Mouse (Mus musculus): ENCODE data around the gene Srpk2. TPM values are rescaled to one million over a fixed set of nuclear protein-coding genes. Genes with fewer than 3 reads are reported as not detected.
"Not testable (repeated sequence)": the region's sequence is repeated elsewhere in the genome, so short reads cannot be mapped to it uniquely, and the experiment has no call there.

Gene Srpk2
- 51.5 and 66.9 TPM in 2 replicates for polyA plus RNA-seq (2011; ENCODE audit: insufficient read length, low read depth, missing spikeins)

- TF ChIP-seq POLR2A (IDR thresholded peaks at IDR 0.05; ENCODE audit: low read depth, low read length) (no peak), CTCF (IDR thresholded peaks at IDR 0.05; ENCODE audit: borderline replicate concordance, insufficient read depth, low read length) (no peak)
- Histone ChIP-seq H3K4me3 (ENCODE audit: insufficient read depth, low read length) (no peak within 1 kb of the TSS), H3K4me1 (ENCODE audit: control insufficient read depth, insufficient read depth, low read length) (no peaks in the 10 kb centered on the region), H3K27ac (ENCODE audit: insufficient read depth, low read length) (no peak within 1 kb of the TSS)
These were observed at the start of gene Srpk2 for GRCm38 (mm10) chr5:23684517-23684916. Gene Srpk2, minus strand, starts transcription at chr5:23684617.

GRCm38 (mm10) chr5:23721956-23722355 is 37.5 kb upstream of the Srpk2 start:
- Histone ChIP-seq H3K4me1 (ENCODE audit: control insufficient read depth, insufficient read depth, low read length) (peaks cover 7% of the 10 kb centered on the region), H3K27ac (ENCODE audit: insufficient read depth, low read length) (no peak overlapping the region), H3K4me3 (ENCODE audit: insufficient read depth, low read length) (no peak overlapping the region)
- TF ChIP-seq POLR2A (IDR thresholded peaks at IDR 0.05; ENCODE audit: low read depth, low read length), result no peak
- no peak for TF ChIP-seq CTCF (IDR thresholded peaks at IDR 0.05; ENCODE audit: borderline replicate concordance, insufficient read depth, low read length)

DNA sequence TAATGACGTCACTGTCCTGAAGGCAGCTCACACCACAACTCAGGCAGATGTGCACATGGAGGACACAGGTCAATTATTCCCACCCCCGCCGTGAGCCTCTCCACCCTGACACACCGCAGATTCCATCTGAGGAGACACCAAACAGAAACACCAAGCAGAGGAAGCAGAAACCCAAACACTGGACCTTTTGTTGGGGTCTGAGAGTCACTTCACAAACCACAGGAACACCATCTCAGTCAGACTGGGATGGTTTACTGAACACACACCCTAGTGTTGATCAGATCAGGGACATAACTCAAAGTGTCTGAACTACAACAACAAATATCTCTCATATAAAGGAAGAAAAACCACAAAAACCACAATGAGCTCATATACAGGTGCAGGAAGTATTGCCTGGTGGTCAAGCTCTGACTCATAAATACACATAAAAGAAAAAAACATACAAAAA is 34.5 kb upstream of the Srpk2 start:
- Histone ChIP-seq H3K4me3 (ENCODE audit: insufficient read depth, low read length) (no peak overlapping the region), H3K4me1 (ENCODE audit: control insufficient read depth, insufficient read depth, low read length) (peaks cover 7% of the 10 kb centered on the region), H3K27ac (ENCODE audit: insufficient read depth, low read length) (no peak overlapping the region)
- no peak for TF ChIP-seq CTCF (IDR thresholded peaks at IDR 0.05; ENCODE audit: borderline replicate concordance, insufficient read depth, low read length)
- TF ChIP-seq POLR2A (IDR thresholded peaks at IDR 0.05; ENCODE audit: low read depth, low read length), result no peak

DNA sequence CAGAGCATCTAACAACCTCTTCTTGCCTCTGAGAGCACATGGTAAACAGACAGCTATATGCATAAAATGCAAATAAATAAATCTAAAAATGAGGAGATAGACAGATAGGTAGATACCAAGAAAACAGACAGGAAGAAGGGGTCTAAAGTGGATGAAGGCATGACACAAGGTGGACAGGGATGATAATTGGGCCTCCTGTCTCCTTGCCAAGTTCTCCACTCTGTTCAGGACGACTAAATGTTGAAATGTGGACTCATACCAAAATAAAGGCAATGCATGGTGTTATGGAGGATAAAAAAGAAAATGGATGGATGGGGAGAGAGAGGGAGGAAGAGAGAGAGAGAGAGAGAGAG is 33.7 kb upstream of the Srpk2 start:
- TF ChIP-seq CTCF (IDR thresholded peaks at IDR 0.05; ENCODE audit: borderline replicate concordance, insufficient read depth, low read length) (no peak), POLR2A (IDR thresholded peaks at IDR 0.05; ENCODE audit: low read depth, low read length) (no peak)
- H3K4me3 ChIP-seq (ENCODE audit: insufficient read depth, low read length), result no peak overlapping the region
- no peak overlapping the region for H3K27ac ChIP-seq (ENCODE audit: insufficient read depth, low read length)
- H3K4me1 ChIP-seq (ENCODE audit: control insufficient read depth, insufficient read depth, low read length), result peaks cover 7% of the 10 kb centered on the region

- TF ChIP-seq CTCF (IDR thresholded peaks at IDR 0.05; ENCODE audit: borderline replicate concordance, insufficient read depth, low read length) (no peak), POLR2A (IDR thresholded peaks at IDR 0.05; ENCODE audit: low read depth, low read length) (no peak)
- Histone ChIP-seq H3K4me1 (ENCODE audit: control insufficient read depth, insufficient read depth, low read length) (peaks cover 7% of the 10 kb centered on the region), H3K27ac (ENCODE audit: insufficient read depth, low read length) (no peak overlapping the region), H3K4me3 (ENCODE audit: insufficient read depth, low read length) (no peak overlapping the region)
These were observed 33.2 kb upstream of the Srpk2 start for GRCm38 (mm10) chr5:23717469-23718181.

DNA sequence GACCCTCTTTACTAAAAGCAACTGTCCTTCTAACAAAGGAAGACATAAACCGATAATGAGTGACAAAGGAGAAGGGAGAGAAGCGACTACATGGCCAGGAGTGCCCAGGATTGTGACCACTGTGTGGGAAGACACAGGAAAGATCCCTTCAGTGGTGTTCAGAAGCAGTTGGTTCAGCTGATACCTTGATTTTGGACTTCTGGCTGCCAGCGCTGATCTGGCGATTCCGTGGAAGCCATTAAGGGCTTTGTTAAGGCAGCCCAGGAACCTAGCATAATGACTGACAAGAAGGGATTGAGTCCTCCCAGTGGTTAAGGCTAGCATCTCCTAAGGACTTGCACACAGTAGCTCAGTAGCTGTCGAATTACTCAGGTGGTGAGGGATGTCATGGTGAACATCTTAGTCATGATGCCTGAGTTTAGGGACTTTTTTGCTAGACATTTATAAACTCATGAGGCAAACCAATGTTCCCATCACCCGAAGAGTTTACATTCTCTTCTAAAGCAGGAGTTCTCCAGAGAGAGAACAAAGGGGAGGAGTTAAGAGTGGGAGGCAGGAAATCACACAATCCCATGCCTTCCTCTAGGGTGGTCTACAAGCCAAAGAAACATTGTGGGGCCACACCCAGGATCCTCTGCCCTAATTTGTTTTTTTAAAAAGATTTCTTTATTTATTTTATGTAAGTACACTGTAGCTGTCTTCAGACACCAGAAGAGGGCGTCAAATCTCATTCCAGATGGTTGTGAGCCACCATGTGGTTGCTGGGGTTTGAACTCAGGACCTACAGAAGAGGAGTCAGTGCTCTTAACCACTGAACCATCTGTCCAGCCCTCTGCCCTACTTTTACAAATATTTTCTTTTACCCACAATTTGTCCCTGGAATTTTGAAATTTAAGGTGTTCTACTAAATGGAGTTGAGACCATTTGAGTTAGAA is 29.3 kb upstream of the Srpk2 start:
- TF ChIP-seq POLR2A (IDR thresholded peaks at IDR 0.05; ENCODE audit: low read depth, low read length) (no peak), CTCF (IDR thresholded peaks at IDR 0.05; ENCODE audit: borderline replicate concordance, insufficient read depth, low read length) (no peak)
- peaks cover under 1% of the 10 kb centered on the region; the same call in 1 of the 2 replicates for H3K4me1 ChIP-seq (ENCODE audit: control insufficient read depth, insufficient read depth, low read length)
- H3K4me3 ChIP-seq (ENCODE audit: insufficient read depth, low read length), result no peak overlapping the region
- no peak overlapping the region for H3K27ac ChIP-seq (ENCODE audit: insufficient read depth, low read length)

GRCm38 (mm10) chr5:23712130-23713001 is 27.9 kb upstream of the Srpk2 start:
- peak; percentile 76 for TF ChIP-seq POLR2A (IDR thresholded peaks at IDR 0.05; ENCODE audit: low read depth, low read length)
- TF ChIP-seq CTCF (IDR thresholded peaks at IDR 0.05; ENCODE audit: borderline replicate concordance, insufficient read depth, low read length), result peak; percentile 40; the same call in 1 of the 2 replicates
- H3K4me3 ChIP-seq (ENCODE audit: insufficient read depth, low read length), result peak overlapping the region; percentile 80

DNA sequence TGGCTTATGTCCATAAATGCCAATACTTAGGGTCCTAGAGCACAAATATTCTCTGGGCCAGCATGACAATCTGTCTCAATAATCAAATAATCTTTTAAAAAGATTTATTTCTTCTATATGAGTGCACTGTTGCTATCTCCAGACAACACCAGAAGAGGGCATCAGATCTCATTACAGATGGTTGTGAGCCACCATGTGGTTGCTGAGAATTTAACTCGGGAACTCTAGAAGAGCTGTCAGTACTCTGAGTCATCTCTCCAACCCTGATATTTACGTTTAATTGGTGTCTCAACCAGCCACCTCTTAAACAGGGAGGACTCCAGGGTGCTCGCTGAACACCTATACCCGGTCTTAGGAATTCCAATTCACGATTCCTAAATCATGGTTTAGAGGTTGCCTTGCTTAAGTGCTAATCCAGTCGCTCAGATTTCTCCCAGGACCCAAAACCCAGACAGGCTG is 27.3 kb upstream of the Srpk2 start:
- H3K27ac ChIP-seq (ENCODE audit: insufficient read depth, low read length), result peak overlapping the region; percentile 63
- H3K4me3 ChIP-seq (ENCODE audit: insufficient read depth, low read length), result peak overlapping the region; percentile 80
- not testable (repeated sequence) for H3K4me1 ChIP-seq (ENCODE audit: control insufficient read depth, insufficient read depth, low read length)

More at GRCm38 (mm10) chr5:23712130-23713001, 27.9 kb upstream of the Srpk2 start:
- peak overlapping the region; percentile 63 for H3K27ac ChIP-seq (ENCODE audit: insufficient read depth, low read length)
- H3K4me1 ChIP-seq (ENCODE audit: control insufficient read depth, insufficient read depth, low read length), result no peaks in the 10 kb centered on the region

DNA sequence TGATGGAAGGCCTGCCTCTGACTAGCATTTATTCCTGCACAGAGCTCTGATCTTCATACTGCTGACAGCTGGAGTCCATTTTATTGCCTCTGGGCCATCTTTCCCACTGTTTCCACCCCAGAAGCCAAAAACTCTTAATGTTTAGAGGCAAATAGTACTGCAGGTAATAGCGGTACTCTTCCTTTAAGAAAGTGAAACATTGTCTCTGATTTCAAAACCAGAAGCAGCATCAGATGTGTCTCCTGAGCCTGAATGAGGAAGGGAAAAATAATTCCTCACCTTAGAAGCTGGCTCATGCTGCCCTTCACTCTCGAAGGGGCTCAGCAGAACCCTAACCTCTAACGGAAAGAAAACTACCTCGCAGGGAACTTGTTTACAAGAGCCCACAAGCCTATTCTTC is 26.8 kb upstream of the Srpk2 start:
- no peak overlapping the region for H3K27ac ChIP-seq (ENCODE audit: insufficient read depth, low read length)
- no peak overlapping the region; the same call in 1 of the 2 replicates for H3K4me3 ChIP-seq (ENCODE audit: insufficient read depth, low read length)
- no peaks in the 10 kb centered on the region for H3K4me1 ChIP-seq (ENCODE audit: control insufficient read depth, insufficient read depth, low read length)
- TF ChIP-seq CTCF (IDR thresholded peaks at IDR 0.05; ENCODE audit: borderline replicate concordance, insufficient read depth, low read length) (no peak), POLR2A (IDR thresholded peaks at IDR 0.05; ENCODE audit: low read depth, low read length) (no peak)

All from embryonic fibroblast, embryonic 13.5 days (primary cell).